In genomic region chr12:104665951-104666350, GRCm38 (mm10) we compare ENCODE assay signal across 17 mouse cellular contexts.
"Had no signal": no experiment of that assay in that cellular context is flagged by ENCODE, and none has a peak within 500 bp of the region (broad histone marks: within the 10 kb centered on the region; RNA-seq: fewer than 3 reads in every experiment).

No protein-coding gene starts in this region.

- H3K27ac ChIP-seq: layer of hippocampus, adult 2 months; left cerebral cortex, adult 2 months; liver, embryonic 13.5 days; lung, embryonic 15.5 days; macrophage; midbrain, embryonic 12.5 days; neural tube, embryonic 15.5 days; stomach, postnatal 0 days had no signal

- ATAC-seq: liver, postnatal 0 days had no signal

- H3K9me3 ChIP-seq: limb, embryonic 15.5 days; liver, embryonic 13.5 days; lung, embryonic 15.5 days; midbrain, embryonic 12.5 days; neural tube, embryonic 15.5 days had no signal

- H3K4me1 ChIP-seq: liver, embryonic 13.5 days; lung, embryonic 15.5 days; megakaryocyte, embryonic 14.5 days; midbrain, embryonic 12.5 days; neural tube, embryonic 15.5 days had no signal

- H3K4me2 ChIP-seq: limb, embryonic 15.5 days; liver, embryonic 13.5 days; lung, embryonic 15.5 days; midbrain, embryonic 12.5 days; neural tube, embryonic 15.5 days had no signal

- H3K9ac ChIP-seq: limb, embryonic 15.5 days; liver, embryonic 13.5 days; liver, postnatal 0 days; lung, embryonic 15.5 days; midbrain, embryonic 12.5 days; neural tube, embryonic 15.5 days had no signal

- H3K27me3 ChIP-seq: liver, embryonic 13.5 days; lung, embryonic 15.5 days; midbrain, embryonic 12.5 days; neural tube, embryonic 15.5 days had no signal

- DNase-seq: kidney, adult 8-10 months; kidney, postnatal 36 days; liver, embryonic 13.5 days; liver, postnatal 0 days; lung, postnatal 14 days; right cerebral cortex, adult 18-20 months; right cerebral cortex, postnatal 25 days; thymus, postnatal 4 days had no signal

- H3K36me3 ChIP-seq: limb, embryonic 15.5 days; liver, embryonic 13.5 days; lung, embryonic 15.5 days; midbrain, embryonic 12.5 days; neural tube, embryonic 15.5 days had no signal

- H3K4me3 ChIP-seq: layer of hippocampus, adult 2 months; left cerebral cortex, adult 2 months; limb, embryonic 15.5 days; liver, embryonic 13.5 days; lung, embryonic 15.5 days; megakaryocyte, embryonic 14.5 days; midbrain, embryonic 12.5 days; neural tube, embryonic 15.5 days had no signal
